Mouse (Mus musculus) macrophage (primary cell): Measurements from ENCODE around the gene Ak6. TPM values are rescaled to one million over a fixed set of nuclear protein-coding genes. Genes with fewer than 3 reads are reported as not detected.

Source experiments
- H3K27ac ChIP-seq: fragments of 350-480 bp; formaldehyde crosslinking; 2 replicates; pipeline ENCODE4 v1.9.0; 2021
- H3K36me3 ChIP-seq: fragments of 350-480 bp; formaldehyde crosslinking; 2 replicates; pipeline ENCODE4 v1.9.0; 2021; ENCODE audit errors: inconsistent target
- H3K4me3 ChIP-seq: fragments of 350-480 bp; formaldehyde crosslinking; 2 replicates; pipeline ENCODE4 v1.9.0; 2021; ENCODE audit errors: inconsistent target
- H3K79me2 ChIP-seq: fragments of 350-480 bp; formaldehyde crosslinking; 2 replicates; pipeline ENCODE4 v1.9.0; 2021; ENCODE audit errors: inconsistent target
- WGBS: methylation state at CpG from one replicate; pipeline ENCODE4 v1.1.7; 2026; ENCODE audit warnings: inconsistent platforms; ENCODE audit not compliant: missing documents; 5-methylcytosine and 5-hydroxymethylcytosine counted together
- polyA plus RNA-seq: library from polyadenylated mRNA; stranded (reverse); fragments of 250-400 nt; gene quantifications from 3 replicates; pipeline ENCODE4 v1.2.4, GENCODE M21; 2018; ENCODE audit warnings: inconsistent platforms

Gene Ak6
- polyA plus RNA-seq, 1 experiment from 2014 or later, result 163 TPM

- H3K79me2 ChIP-seq, result no peaks in the 10 kb centered on the region
- H3K4me3 ChIP-seq, result no peak overlapping the region
- H3K27ac ChIP-seq, result no peak overlapping the region
- peaks cover 77% of the 10 kb centered on the region for H3K36me3 ChIP-seq
- 58% methylated on average over 3 of the region's 3 CpGs for WGBS
These were observed 16.6 kb upstream of the Ak6 start for GRCm38 (mm10) chr13:100634106-100634691.

DNA sequence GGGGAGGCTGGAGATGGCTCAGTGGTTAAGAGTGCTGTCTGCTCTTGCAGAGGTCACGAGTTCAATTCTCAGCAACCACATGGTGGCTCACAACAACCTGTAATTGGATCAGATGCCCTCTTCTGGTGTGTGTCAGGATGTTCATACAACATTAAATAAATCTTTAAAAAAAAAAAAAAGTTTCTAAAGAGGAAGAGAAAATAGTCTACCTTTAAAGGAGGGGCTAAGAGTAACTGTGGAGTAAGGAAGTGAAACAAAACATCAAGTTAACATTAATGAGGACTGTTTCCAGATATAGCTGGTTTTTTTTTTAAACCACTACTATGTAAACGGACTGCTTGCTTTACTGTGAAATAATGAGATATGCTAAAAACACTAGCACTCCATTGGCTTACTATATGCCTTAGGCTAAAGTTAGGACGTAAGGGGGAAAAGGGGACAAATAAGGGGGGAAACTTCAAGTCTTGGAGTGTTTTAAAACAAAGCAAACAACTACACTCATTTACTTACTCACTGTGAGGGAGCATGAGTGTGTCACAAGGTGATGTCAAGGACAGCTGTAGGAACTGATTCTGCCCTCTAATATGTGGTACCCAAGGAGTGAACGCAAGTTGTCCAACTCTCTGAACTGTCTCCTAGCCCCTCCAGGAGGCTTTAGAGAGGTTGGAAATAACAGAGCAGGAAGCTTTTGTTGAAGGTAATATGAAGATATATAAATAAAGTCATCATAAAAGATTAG, 8.1 kb upstream of the Ak6 start:
- H3K79me2 ChIP-seq, result peaks cover 12% of the 10 kb centered on the region; the same call in 1 of the 2 replicates
- H3K4me3 ChIP-seq, result no peak overlapping the region
- 39% methylated on average over 4 of the region's 4 CpGs for WGBS
- H3K36me3 ChIP-seq, result peaks cover 46% of the 10 kb centered on the region
- peak overlapping the region; percentile 31; the same call in 1 of the 2 replicates for H3K27ac ChIP-seq

DNA sequence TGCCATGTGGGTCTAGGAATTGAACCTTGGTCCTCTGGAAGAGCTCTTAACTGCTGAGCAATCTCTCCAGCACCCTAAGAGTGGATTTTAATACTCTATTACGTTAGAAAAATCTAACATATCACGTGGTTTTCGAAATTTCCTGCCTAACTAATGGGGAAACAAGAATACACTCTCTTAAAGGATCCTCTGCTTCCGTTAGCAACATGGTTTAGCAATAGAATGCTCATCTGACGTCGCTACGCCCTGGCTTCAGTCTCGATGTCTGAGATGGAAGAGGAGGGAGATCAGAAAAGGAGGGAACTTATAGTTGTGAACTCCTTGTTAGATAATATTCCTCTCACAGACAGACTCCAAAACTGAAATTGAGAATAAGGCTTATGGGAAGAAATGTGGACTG, 2.6 kb upstream of the Ak6 start:
- Histone ChIP-seq H3K36me3 (peaks cover 27% of the 10 kb centered on the region), H3K4me3 (no peak overlapping the region), H3K79me2 (peaks cover 50% of the 10 kb centered on the region), H3K27ac (peak overlapping the region; percentile 24)
- WGBS, result 26% methylated on average over 8 of the region's 8 CpGs

DNA sequence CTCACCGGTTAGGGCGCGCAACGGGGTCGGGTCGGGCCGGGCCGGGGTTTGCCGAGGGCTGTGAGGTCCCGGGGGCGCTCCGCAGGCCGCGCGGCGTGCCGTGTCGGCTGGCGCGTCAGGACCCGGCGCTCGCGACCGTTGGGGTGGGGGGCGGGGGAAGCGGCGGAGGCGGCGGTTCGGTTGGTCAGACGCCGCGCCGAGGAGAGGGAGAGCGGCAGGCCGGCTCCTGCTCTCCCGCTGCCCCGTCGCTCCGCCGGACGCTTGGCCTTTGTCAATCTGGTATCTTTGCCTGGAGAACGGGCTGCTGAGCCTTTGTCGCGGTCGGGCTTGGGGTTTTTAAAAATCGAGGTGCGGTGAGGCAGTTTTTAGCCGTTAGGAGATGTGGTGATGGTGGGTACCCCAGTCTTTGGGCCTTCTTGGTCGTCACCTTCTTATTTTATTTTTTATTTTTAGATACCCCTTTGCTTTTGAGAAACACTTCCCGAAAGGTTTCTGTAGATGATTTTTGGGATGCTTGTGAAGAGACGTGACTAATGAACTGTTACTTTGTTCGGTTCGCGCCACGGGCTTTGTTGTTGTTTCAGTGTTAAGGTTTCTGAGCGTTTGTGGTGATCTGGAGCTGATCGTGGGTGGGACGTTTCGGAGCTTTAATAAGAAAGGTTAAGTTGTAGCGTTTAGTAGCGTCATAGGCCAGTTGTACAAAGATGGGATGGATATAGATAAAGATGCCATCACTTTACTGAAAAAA, 834 bp downstream of the Ak6 start, which contains the start of gene Taf9:
Taf9 (plus strand) TSS at position 141 of the 748 bp plus-strand sequence.
- H3K4me3 ChIP-seq, result peak within 1 kb of the TSS; percentile 99
- peak within 1 kb of the TSS; percentile 70 for H3K27ac ChIP-seq
- H3K79me2 ChIP-seq, result peaks cover 79% of the 10 kb centered on the region
- no peaks in the 10 kb centered on the region for H3K36me3 ChIP-seq
- under 1% methylated on average over 51 of the region's 63 CpGs for WGBS

GRCm38 (mm10) chr13:100658091-100658490, 7.3 kb downstream of the Ak6 start:
- Histone ChIP-seq H3K27ac (no peak overlapping the region), H3K4me3 (no peak overlapping the region), H3K36me3 (no peaks in the 10 kb centered on the region), H3K79me2 (peaks cover 85% of the 10 kb centered on the region)
- 89% methylated on average over 5 of the region's 5 CpGs for WGBS

DNA sequence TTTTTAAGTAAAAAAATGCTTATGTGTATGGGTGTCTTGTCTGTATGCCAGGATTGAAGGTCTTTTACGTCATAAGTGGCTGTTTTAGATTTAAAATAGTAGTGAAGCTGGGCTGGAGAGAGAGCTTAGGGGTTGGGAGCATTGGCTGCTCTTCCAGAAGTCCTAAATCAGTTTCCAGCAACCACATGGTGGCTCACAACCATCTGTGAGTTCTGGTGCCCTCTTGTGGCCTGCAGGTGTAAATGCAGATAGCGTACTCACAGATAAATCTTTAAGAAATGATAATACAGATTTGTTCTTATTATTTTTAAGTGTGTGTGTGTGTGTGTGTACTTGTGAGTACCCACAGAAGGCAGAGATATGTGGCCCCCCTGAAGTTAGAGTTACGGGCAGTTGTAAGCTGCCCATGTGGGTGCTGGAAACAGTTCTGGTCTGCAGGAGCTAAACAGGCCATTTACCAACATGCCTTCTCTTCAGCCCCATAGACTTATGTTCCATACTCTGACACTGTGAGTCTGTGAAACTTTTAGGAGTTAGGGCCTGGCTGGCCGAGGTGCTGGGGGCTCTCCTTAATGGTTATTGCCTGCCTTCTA, 9.2 kb downstream of the Ak6 start:
- WGBS, result 31% methylated on average over 4 of the region's 4 CpGs
- Histone ChIP-seq H3K4me3 (no peak overlapping the region), H3K36me3 (0 out of 2 replicates have a peak, but pooled peaks cover 3% of the 10 kb centered on the region), H3K27ac (no peak overlapping the region), H3K79me2 (peaks cover 66% of the 10 kb centered on the region)

DNA sequence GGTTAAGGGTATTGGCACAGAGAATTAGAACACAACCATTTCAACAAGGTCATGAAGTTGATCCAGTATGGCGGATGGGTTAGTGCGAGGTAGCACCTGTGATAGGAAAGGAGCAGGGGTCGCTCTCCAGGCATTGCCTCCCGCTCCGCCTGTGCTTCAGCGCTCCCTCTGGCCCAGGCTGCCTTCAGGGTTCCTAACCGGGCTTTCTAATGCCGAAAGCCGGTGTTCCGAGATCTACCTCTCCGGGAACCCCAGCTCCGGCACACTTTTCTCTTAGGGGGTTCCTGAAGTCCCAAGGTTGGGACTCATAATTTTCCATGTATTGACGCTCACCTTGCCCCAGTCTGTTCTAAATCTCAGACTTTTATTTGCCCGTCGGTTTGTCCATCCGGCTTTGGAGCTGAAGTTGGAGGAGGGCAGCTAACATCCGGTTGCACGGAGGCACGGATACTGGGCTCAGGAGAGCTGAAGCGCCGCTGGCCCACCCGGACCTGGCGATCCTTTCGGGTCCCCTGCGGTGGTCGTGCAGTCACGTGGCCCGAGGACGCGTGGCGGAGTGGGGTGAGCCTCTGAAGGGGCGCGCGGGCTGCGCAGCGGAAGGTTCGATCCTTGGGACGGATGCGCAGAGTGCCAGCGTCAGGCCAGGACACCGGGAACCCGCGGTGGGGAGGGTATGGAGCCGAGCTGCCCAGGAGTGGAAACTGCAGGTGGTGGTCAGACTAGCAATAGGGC, 18.7 kb downstream of the Ak6 start, which contains the start of gene Ccdc125:
Ccdc125 (plus strand) TSS at position 427 of the 732 bp plus-strand sequence.
- Histone ChIP-seq H3K36me3 (peaks cover 13% of the 10 kb centered on the region; the same call in 1 of the 2 replicates), H3K79me2 (no peaks in the 10 kb centered on the region), H3K27ac (no peak within 1 kb of the TSS), H3K4me3 (peak within 1 kb of the TSS; percentile 45)
- WGBS, result 3% methylated on average over 41 of the region's 44 CpGs

GRCm38 (mm10) chr13:100670181-100670741, 19.5 kb downstream of the Ak6 start:
- WGBS, result 24% methylated on average over 9 of the region's 9 CpGs
- peak overlapping the region; percentile 45 for H3K4me3 ChIP-seq

GRCm38 (mm10) chr13:100675936-100676635, 25.3 kb downstream of the Ak6 start:
- 26% methylated on average over 15 of the region's 15 CpGs for WGBS
- Histone ChIP-seq H3K79me2 (no peaks in the 10 kb centered on the region), H3K36me3 (no peaks in the 10 kb centered on the region), H3K4me3 (peak overlapping the region; percentile 24), H3K27ac (peak overlapping the region; percentile 67)

More at GRCm38 (mm10) chr13:100670181-100670741, 19.5 kb downstream of the Ak6 start:
- Histone ChIP-seq H3K27ac (no peak overlapping the region), H3K36me3 (peaks cover 10% of the 10 kb centered on the region; the same call in 1 of the 2 replicates), H3K79me2 (no peaks in the 10 kb centered on the region)

DNA sequence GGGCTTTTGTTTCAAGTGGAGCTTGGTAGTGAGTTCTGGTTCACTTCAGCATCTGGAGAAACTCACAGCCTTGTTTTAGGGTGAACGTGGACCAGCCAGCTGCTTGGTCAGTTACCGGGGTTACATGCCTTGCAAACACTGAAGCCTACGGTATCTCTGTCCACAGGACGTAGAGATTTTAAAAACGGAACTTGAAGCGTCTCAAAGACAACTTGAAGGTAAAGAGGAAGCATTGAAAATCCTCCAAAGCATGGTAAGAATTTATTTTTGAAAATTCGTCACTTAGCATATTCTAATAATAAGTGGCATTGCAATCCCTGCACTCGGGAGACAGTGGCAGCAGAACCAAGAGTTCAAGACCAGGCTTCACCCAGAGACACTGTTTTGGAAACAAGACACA, 30.8 kb downstream of the Ak6 start:
- Histone ChIP-seq H3K36me3 (no peaks in the 10 kb centered on the region), H3K79me2 (no peaks in the 10 kb centered on the region), H3K4me3 (no peak overlapping the region), H3K27ac (no peak overlapping the region)
- WGBS, result 91% methylated on average over 8 of the region's 8 CpGs

- no peaks in the 10 kb centered on the region for H3K36me3 ChIP-seq
- 16% methylated on average over 2 of the region's 2 CpGs for WGBS
- peak overlapping the region; percentile 63 for H3K27ac ChIP-seq
- H3K4me3 ChIP-seq, result no peak overlapping the region
- H3K79me2 ChIP-seq, result no peaks in the 10 kb centered on the region
These were observed 32.1 kb downstream of the Ak6 start for GRCm38 (mm10) chr13:100682837-100683236.

GRCm38 (mm10) chr13:100684355-100684754, 33.6 kb downstream of the Ak6 start:
- Histone ChIP-seq H3K27ac (no peak overlapping the region), H3K4me3 (no peak overlapping the region), H3K79me2 (no peaks in the 10 kb centered on the region), H3K36me3 (no peaks in the 10 kb centered on the region)
- WGBS, result 79% methylated on average over 2 of the region's 2 CpGs

DNA sequence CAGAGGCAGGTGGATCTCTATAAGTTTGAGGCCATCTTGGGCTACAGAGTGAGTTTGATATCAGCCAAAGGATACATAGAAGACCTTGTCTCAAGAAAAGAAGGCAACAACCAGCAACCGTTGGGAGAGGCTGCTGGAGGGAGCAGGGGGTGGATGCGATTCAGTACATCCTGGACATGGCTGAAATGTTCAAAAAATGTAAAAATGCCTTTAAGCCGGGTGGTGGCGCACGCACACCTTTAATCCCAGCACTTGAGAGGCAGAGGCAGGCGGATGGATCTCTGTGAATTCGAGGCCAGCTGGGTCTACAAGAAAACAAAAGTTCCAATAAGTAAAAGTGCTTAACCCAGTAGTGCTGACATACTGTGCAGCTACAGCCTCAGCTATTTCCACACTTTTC, 36.7 kb downstream of the Ak6 start:
- Histone ChIP-seq H3K36me3 (no peaks in the 10 kb centered on the region), H3K27ac (no peak overlapping the region), H3K4me3 (no peak overlapping the region), H3K79me2 (no peaks in the 10 kb centered on the region)
- 91% methylated on average over 7 of the region's 7 CpGs for WGBS
